Mouse (Mus musculus) forebrain, embryonic 16.5 days (tissue): ENCODE measurements at regions not wholly inside any gene's neighbourhood (a gene's known extent, or its start where the extent isn't known, plus 50 kb on each side); places are given as distances from the start of the nearest gene placed in this dataset.
A peak's percentile ranks its signal among the peaks of the same experiment; 100 is the strongest.

Source experiments
- ATAC-seq: fragments of 200-750 bp; cut with Nextera tagmentation; 2 replicates; pipeline ENCODE4 v1.8.0; 2017; ENCODE audit warnings: mild to moderate bottlenecking, moderate library complexity
- H3K27ac ChIP-seq: fragments of 300-500 bp; sonication (generic); 2 replicates; pipeline ENCODE4 v1.5.1; 2014; ENCODE audit warnings: low read length, control low read depth
- H3K27me3 ChIP-seq: fragments of 300-500 bp; sonication (generic); replicated peaks from 2 replicates; pipeline ENCODE4 v1.6.1; 2014; ENCODE audit warnings: low read length; ENCODE audit not compliant: control insufficient read depth, insufficient read depth
- H3K36me3 ChIP-seq: fragments of 300-500 bp; sonication (generic); 2 replicates; pipeline ENCODE4 v1.6.1; 2014; ENCODE audit not compliant: control insufficient read depth, insufficient read depth
- H3K4me1 ChIP-seq: fragments of 300-500 bp; sonication (generic); replicated peaks from 2 replicates; pipeline ENCODE4 v1.6.1; 2014; ENCODE audit warnings: low read length; ENCODE audit not compliant: control insufficient read depth, insufficient read depth
- H3K4me2 ChIP-seq: fragments of 300-500 bp; sonication (generic); 2 replicates; pipeline ENCODE4 v1.6.1; 2014; ENCODE audit warnings: mild to moderate bottlenecking, low read length, control low read depth
- H3K4me3 ChIP-seq: fragments of 300-500 bp; sonication (generic); replicated peaks from 2 replicates; pipeline ENCODE4 v1.5.1; 2014; ENCODE audit warnings: mild to moderate bottlenecking, low read length, control low read depth
- H3K9ac ChIP-seq: fragments of 300-500 bp; sonication (generic); replicated peaks from 2 replicates; pipeline ENCODE4 v1.6.1; 2014; ENCODE audit warnings: low read depth, low read length, control low read depth
- H3K9me3 ChIP-seq: fragments of 300-500 bp; sonication (generic); 2 replicates; pipeline ENCODE4 v1.6.1; 2016; ENCODE audit warnings: low read length; ENCODE audit not compliant: control insufficient read depth
- WGBS: fragments of 180-500 bp; shearing (Covaris S2); extraction: QIAGEN DNeasy Blood & Tissue Kit; methylation state at CpG from one replicate; pipeline ENCODE4 v1.1.7; 2014; 5-methylcytosine and 5-hydroxymethylcytosine counted together

GRCm38 (mm10) chr4:31404840-31405714 lies 558.8 kb upstream of the Map3k7 start:
- H3K27me3 ChIP-seq, result no peaks in the 10 kb centered on the region
- ATAC-seq, result peak; percentile 59

GRCm38 (mm10) chr4:31410157-31410556 lies 553.7 kb upstream of the Map3k7 start:
- Histone ChIP-seq H3K4me3 (no peak overlapping the region), H3K27ac (no peak overlapping the region), H3K9me3 (no peaks in the 10 kb centered on the region), H3K4me2 (no peak overlapping the region), H3K27me3 (no peaks in the 10 kb centered on the region), H3K9ac (no peak overlapping the region), H3K4me1 (peaks cover 6% of the 10 kb centered on the region), H3K36me3 (no peaks in the 10 kb centered on the region)
- 49% methylated on average over 3 of the region's 3 CpGs for WGBS
- peak; percentile 60; the same call in 1 of the 2 replicates for ATAC-seq

More at GRCm38 (mm10) chr4:31404840-31405714, 558.8 kb upstream of the Map3k7 start:
- H3K4me2 ChIP-seq, result peak overlapping the region; percentile 46
- H3K4me3 ChIP-seq, result peak overlapping the region; percentile 17
- H3K36me3 ChIP-seq, result no peaks in the 10 kb centered on the region
- H3K27ac ChIP-seq, result peak overlapping the region; percentile 44; the same call in 1 of the 2 replicates
- no peak overlapping the region for H3K9ac ChIP-seq
- 29% methylated on average over 16 of the region's 16 CpGs for WGBS
- peaks cover 19% of the 10 kb centered on the region for H3K4me1 ChIP-seq
- no peaks in the 10 kb centered on the region for H3K9me3 ChIP-seq

GRCm38 (mm10) chr4:31411770-31412525 lies 551.9 kb upstream of the Map3k7 start:
- no peaks in the 10 kb centered on the region for H3K36me3 ChIP-seq
- 83% methylated on average over 9 of the region's 9 CpGs for WGBS
- H3K9ac ChIP-seq, result no peak overlapping the region
- no peak overlapping the region for H3K4me3 ChIP-seq
- no peaks in the 10 kb centered on the region for H3K9me3 ChIP-seq
- no peak overlapping the region for H3K27ac ChIP-seq
- no peaks in the 10 kb centered on the region for H3K27me3 ChIP-seq
- no peak for ATAC-seq
- H3K4me1 ChIP-seq, result 0 out of 2 replicates have a peak, but pooled peaks cover 2% of the 10 kb centered on the region
- no peak overlapping the region for H3K4me2 ChIP-seq

- Histone ChIP-seq H3K4me1 (peaks cover 4% of the 10 kb centered on the region; the same call in 1 of the 2 replicates), H3K4me2 (no peak overlapping the region), H3K36me3 (no peaks in the 10 kb centered on the region), H3K27ac (no peak overlapping the region), H3K27me3 (no peaks in the 10 kb centered on the region), H3K9me3 (no peaks in the 10 kb centered on the region), H3K4me3 (no peak overlapping the region), H3K9ac (no peak overlapping the region)
- WGBS, result 95% methylated on average over 4 of the region's 4 CpGs
- no peak for ATAC-seq
Measured at GRCm38 (mm10) chr4:31417161-31417560, 546.7 kb upstream of the Map3k7 start.

- Histone ChIP-seq H3K36me3 (no peaks in the 10 kb centered on the region), H3K9ac (0 out of 2 replicates have a peak overlapping the region, but pooled peaks have one; percentile 14), H3K27ac (0 out of 2 replicates have a peak overlapping the region, but pooled peaks have one; percentile 32), H3K27me3 (no peaks in the 10 kb centered on the region), H3K9me3 (no peaks in the 10 kb centered on the region), H3K4me2 (no peak overlapping the region), H3K4me3 (no peak overlapping the region), H3K4me1 (peaks cover 4% of the 10 kb centered on the region; the same call in 1 of the 2 replicates)
- WGBS, result 9% methylated on average over 6 of the region's 6 CpGs
- ATAC-seq, result peak; percentile 72
Measured at GRCm38 (mm10) chr4:31419240-31419639, 544.7 kb upstream of the Map3k7 start.

- no peaks in the 10 kb centered on the region for H3K9me3 ChIP-seq
- H3K36me3 ChIP-seq, result no peaks in the 10 kb centered on the region
- no peak overlapping the region for H3K27ac ChIP-seq
- no peak for ATAC-seq
- 93% methylated on average over 9 of the region's 9 CpGs for WGBS
- H3K4me2 ChIP-seq, result no peak overlapping the region
- H3K27me3 ChIP-seq, result no peaks in the 10 kb centered on the region
- H3K4me1 ChIP-seq, result peaks cover 8% of the 10 kb centered on the region; the same call in 1 of the 2 replicates
- no peak overlapping the region for H3K4me3 ChIP-seq
- no peak overlapping the region for H3K9ac ChIP-seq
Measured at GRCm38 (mm10) chr4:31420167-31420566, 543.7 kb upstream of the Map3k7 start.

GRCm38 (mm10) chr4:31421386-31421785 lies 542.5 kb upstream of the Map3k7 start:
- no peak overlapping the region for H3K4me2 ChIP-seq
- no peaks in the 10 kb centered on the region for H3K9me3 ChIP-seq
- H3K36me3 ChIP-seq, result no peaks in the 10 kb centered on the region
- H3K4me3 ChIP-seq, result no peak overlapping the region
- no peaks in the 10 kb centered on the region for H3K27me3 ChIP-seq
- ATAC-seq, result no peak
- H3K4me1 ChIP-seq, result peaks cover 8% of the 10 kb centered on the region; the same call in 1 of the 2 replicates
- H3K9ac ChIP-seq, result no peak overlapping the region
- WGBS, result 62% methylated on average over 5 of the region's 5 CpGs
- H3K27ac ChIP-seq, result no peak overlapping the region

- peaks cover 3% of the 10 kb centered on the region; the same call in 1 of the 2 replicates for H3K4me1 ChIP-seq
- H3K27ac ChIP-seq, result no peak overlapping the region
- no peak for ATAC-seq
- H3K4me2 ChIP-seq, result no peak overlapping the region
- no peak overlapping the region for H3K9ac ChIP-seq
- H3K9me3 ChIP-seq, result no peaks in the 10 kb centered on the region
- H3K36me3 ChIP-seq, result no peaks in the 10 kb centered on the region
- H3K27me3 ChIP-seq, result no peaks in the 10 kb centered on the region
- no peak overlapping the region for H3K4me3 ChIP-seq
- WGBS, result 70% methylated on average over 7 of the region's 7 CpGs
Measured at GRCm38 (mm10) chr4:31425135-31425534, 538.8 kb upstream of the Map3k7 start.

- no peak for ATAC-seq
- WGBS, result 93% methylated on average over 4 of the region's 4 CpGs
- no peaks in the 10 kb centered on the region for H3K27me3 ChIP-seq
Measured at GRCm38 (mm10) chr4:31425716-31426115, 538.2 kb upstream of the Map3k7 start.

More at GRCm38 (mm10) chr4:31425716-31426115, 538.2 kb upstream of the Map3k7 start:
- Histone ChIP-seq H3K27ac (no peak overlapping the region), H3K4me2 (no peak overlapping the region), H3K4me3 (no peak overlapping the region), H3K4me1 (peaks cover 3% of the 10 kb centered on the region; the same call in 1 of the 2 replicates), H3K9me3 (no peaks in the 10 kb centered on the region), H3K9ac (no peak overlapping the region), H3K36me3 (no peaks in the 10 kb centered on the region)
